Mouse (Mus musculus) cerebellum, postnatal 14 days (tissue): ENCODE data around the gene Lcor.

Experiments used
- DNase-seq, 2 experiments: peaks; one replicate each; pipeline ENCODE4 v3.0.0; 2021; ENCODE audit warnings: mixed read lengths in 2 of 2

Gene Lcor

DNA sequence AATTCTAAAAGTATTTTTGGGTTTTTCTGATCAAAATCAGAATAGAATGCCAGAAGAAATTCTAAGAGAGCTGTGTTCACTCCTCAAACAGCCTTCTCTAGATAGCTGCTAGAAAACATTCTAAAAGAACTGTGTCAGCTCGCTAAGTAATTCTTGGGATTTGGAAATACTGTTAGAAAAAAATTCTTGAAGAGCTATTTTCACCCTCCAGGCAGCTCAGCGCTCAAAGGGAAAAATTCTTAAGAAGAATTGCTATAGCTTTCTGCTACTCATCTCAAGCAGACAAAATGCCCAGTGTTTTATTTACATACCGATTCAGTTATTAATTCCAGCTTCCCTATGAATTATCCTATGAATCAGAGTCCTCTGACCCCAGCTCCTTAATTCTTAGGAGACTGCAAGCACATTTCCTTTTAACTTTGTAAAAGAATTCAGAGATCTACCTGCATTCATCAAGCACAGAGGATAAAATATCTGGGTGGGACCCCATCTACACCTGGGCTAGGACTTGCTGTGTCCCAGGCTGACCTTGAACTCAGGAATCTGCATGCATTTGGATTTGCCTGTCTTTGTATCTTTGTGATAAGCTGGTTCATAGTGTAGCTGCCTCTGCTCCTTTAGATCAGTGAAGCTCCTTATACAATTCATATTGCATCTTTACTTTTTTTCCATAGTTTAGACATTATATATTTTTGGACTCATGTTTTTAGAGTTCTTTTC, 5.7 kb upstream of the Lcor start:
- no peak for DNase-seq

DNA sequence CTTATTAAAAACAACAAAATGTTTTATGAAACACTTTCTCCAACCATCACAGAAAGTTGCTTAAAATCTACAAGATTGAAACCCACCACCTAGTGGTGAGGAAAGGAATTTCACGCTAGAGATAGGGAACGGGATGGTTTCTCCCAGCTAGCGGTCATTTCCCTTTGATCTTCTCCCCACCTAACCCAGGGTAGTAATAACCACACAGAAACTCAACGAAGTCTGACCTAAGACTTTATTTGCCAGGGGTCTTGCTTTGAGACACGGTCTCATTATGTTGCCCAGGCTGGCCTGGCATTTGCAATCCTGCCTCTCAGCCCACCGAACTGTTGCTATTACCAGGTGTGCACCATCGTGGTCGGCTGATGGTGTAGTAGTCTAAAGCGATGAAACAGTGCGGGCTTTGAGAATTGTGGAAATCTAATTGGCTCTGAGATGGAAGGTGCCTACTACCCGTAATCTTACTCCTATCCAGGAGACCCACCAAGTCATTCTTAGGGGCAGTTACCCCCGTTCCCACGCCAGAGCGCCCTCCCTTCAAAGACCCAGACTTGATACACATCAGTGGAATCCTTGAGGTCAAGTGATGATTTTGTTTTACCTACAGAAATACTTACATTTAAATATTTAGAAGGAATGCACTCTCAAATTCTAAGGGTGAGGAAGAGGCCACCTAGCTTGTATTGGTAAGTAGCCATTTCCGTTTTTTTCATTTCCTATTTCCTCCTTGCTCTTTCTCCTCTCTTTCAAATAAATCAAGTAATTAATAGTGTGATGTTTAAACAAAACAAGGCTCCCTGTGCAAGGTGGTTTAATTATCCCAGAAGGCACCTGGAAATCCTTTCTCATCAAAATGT, 1.2 kb upstream of the Lcor start:
- DNase-seq, result peak; percentile 64 to 71

DNA sequence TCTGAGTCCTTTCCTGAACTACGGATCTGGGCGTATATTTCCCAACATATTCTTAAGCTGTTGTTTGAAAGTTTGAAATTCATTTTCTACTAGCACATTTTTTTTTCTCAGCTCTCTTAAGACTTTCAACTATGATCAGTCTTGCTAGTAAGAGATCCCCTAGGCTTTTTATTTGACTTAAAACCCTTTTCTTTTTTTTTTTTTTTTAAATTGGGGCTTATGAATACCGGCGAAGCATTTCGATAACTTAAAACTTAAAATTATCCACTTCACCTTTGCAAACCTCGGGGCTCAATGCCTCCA, 599 bp upstream of the Lcor start:
- no peak for DNase-seq

DNA sequence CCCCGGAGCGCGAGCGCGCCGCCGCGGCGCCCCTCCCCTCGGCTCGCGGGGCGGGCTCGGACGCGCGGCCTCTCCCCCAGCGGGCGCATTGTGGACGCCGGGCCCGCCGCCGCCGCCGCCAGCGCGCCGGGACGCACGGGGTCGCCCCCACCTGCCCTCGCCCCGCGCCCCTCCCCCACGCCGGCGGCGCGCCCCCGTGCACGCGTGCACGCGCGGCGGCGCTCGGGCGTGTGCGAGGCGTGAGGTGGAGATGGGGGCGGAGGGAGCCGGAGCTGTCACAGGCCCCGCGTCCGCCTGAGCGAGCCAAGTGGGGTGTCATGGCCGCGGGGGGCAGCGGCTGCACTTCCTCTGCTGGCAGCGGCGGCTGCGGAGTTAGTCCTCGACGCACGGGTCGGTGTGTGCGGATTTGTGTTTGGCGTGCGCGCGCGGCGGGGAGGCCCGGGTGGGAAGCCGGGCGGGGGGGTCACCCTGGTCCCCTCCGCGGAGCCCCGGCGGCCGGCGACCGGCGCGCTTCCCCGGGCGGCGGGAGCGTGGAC, 540 bp downstream of the Lcor start:
- DNase-seq, result peak; percentile 84

DNA sequence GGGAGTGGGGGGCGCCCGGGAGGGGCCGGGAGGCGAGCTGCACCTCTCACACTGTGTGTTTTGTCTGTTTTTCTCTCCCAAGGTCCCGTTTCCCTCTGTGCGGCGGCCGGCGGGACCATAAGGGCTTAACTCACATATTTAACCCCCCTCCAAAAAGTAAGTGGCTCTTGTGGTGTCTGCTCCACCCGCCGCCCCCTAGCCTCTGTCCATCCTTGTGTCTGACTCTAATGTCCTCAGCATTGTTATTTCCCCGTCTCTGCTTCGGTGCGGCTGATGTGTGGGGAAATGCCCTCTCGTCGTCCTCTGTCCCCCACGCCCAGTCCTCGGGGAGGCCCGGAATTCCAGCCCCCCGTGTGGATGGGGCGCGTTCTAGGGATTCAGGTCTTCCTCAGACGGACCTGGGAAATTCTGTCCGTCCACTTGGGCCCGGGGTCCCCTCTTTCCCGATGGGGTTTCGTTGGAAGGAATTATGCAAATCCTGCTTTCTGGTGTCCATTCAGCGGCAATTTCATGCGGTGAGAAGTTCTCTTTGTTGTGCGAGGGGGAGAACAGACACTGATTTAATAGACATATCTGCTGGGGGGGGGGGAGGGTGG, 1.1 kb downstream of the Lcor start:
- DNase-seq, result no peak

DNA sequence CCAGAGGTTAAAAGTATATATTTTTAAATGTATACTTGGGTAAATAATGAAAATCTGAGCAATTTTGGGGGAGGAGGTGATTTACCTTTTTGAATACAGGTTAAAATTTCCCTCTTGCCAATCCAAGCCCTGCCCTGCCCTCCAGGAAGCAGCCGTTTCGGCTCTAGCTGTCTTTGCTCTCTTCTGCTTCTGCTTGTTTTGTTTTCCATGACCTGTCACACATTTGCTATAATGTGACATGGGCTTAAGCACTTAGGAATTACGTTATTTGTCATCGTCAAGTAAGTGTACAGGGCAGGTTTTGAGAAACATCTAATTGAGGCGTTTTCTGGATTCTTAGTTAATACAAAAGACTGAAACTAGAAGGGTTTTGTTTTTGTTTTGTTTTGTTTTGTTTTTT, 1.9 kb downstream of the Lcor start:
- peak in 1 of 2 experiments; percentile 13 for DNase-seq

DNA sequence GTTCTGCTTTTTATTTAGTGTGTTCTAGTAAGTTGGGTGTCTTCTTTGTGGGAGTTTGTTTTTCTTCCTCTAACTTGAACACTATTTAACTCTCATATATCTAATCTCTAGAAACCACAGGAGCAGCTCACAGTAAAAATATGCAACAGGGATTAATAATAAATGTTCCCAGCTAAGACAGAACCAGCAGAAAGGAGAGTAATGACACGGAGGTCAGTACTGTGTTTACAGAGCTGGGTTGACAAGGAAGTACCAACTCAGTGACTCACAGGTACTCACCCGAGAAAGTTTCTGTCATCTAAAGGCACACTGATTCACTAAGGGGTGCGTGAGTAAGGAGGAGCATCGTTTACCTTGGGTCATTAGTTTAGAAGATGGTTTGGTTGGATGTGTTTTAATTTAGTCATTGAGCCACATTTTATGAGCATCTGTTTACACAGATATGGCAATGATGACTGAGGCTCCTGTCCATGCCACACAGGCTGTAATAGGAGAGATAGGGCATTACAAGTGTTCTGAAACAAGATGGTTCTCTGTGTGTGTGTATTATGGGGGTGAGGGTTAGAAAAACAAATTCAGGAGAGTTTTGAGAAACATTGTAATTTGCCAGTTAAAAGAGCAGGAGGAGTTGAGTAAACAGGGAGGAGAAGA, 13.1 kb downstream of the Lcor start:
- no peak for DNase-seq

DNA sequence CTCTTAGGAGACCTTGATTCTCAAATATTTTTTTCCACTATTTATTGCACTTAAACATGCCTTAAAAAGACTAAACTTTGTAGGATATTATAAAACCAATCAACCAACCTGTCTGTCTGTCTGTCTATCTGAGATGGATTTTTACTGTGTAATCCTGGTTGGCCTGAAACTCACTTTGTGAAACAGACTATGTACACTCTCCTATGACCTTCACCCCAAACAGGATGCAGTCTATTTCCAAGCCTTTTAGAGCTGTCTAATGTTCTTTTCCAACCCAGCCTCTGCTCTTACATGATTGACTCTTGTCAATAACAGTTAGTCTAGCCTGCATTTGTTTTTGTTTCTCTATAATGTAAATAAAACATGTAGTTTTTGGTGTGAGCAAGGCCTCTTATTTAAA, 13.6 kb downstream of the Lcor start:
- no peak for DNase-seq

DNA sequence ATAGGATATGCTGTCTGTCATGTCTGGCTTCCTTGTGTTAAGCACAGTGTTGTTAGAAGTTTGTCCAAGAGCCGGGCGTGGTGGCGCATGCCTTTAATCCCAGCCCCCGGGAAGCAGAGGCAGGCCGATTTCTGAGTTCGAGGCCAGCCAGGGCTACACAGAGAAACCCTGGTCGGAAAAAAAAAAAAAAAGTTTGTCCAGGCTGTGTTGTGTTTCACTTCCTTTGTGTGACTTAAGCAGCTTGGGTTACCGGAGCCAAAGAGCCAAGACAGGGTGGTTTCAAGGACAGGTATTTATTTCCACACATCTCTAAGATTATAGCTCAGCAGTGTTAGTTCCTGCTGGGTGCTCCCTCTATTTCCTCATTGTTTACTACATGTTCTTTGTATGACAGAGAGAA, 25.4 kb downstream of the Lcor start:
- DNase-seq, result no peak

DNA sequence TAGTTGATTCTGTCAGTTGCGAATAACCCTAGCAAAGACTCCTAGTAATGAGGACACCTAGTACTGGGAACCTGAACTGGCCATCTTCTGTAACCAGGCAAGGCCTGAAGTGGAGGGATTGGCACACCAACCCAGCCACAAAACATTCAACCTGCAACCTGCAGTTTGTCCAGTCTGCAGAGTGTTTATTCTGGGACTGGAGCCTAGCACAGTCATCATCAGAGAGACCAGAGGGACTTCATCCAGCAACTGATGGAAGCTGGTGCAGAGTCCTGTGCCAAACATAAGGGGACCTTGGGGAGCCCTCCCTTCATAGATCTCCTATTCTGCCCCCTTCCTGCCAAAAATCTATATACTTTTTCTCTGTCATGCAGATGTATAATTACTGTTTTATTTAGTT, 32.4 kb downstream of the Lcor start:
- DNase-seq, result peak; percentile 6 to 45

DNA sequence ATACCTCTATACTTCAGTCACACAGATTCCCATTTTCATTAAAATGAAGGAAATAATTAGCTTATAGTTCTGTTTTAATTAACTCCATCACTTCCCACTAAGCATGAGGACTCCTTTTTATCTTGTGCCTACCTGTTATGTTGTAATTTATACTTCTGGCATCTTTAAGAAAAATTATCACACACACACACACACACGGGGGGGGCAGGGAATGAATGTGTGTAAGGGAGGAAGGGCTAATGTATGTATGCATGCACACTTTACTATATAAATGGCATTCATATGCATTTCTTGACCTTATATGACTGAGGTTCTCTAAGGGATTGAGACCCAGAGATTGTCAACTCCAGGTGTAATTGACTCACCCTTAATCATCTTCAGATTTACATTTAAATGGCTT, 33.1 kb downstream of the Lcor start:
- DNase-seq, result no peak

DNA sequence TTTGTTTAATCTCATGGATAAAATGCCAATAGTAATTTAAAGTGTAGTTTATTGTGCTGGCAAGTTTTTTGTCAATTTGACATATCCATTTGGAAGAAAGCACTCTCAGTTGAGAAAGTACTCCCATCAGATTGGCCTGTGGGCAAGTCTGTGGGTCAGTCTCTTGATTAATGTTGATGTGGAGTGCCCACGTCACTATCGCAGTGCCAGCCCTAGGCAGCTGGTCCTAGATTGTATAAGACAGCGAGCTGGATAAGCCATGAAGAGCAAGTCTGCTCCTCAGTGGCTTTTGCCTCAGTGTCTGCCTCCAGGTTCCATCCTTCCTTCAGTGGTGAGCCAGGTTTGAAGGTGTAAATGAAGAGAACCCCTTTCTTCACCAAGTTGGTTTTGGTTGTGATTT, 34.6 kb downstream of the Lcor start:
- no peak for DNase-seq

DNA sequence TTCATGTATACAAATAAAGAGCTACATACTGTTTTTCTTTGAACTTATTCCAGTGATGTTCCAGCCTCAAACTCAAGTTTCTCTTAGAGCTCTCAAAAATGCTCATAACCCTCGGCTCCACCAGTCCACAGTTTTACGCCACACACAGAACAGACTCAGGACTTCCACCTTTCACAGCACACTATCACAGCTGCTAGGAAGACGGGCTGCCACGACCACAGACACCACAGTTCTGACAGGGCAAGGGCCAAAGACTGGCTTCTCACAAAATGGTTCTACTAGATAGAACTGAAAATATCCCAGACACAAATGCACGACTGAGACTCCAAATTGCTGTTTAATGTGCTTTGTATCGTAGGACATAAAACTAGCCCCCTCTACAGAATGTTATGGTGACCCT, 36.7 kb downstream of the Lcor start:
- DNase-seq, result no peak

DNA sequence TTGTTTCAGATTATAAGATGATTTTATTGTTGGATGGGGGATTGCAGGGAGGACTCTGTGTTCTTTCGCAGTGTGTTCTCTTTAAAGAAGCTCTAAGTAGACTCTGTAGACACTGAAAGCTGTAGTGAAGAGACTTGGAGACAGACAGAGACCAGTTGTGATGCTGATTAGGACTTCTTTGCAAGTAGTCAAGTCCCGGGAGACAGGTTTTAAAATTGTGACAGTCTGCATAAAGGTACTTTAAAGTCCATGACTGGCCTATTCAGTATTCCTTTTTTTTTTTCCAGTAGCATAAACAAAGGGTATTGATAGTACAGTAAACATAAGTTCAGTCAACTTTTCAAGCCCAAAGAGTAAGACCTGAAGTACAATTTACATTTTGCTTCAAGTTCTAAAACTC, 39.8 kb downstream of the Lcor start:
- DNase-seq, result no peak

DNA sequence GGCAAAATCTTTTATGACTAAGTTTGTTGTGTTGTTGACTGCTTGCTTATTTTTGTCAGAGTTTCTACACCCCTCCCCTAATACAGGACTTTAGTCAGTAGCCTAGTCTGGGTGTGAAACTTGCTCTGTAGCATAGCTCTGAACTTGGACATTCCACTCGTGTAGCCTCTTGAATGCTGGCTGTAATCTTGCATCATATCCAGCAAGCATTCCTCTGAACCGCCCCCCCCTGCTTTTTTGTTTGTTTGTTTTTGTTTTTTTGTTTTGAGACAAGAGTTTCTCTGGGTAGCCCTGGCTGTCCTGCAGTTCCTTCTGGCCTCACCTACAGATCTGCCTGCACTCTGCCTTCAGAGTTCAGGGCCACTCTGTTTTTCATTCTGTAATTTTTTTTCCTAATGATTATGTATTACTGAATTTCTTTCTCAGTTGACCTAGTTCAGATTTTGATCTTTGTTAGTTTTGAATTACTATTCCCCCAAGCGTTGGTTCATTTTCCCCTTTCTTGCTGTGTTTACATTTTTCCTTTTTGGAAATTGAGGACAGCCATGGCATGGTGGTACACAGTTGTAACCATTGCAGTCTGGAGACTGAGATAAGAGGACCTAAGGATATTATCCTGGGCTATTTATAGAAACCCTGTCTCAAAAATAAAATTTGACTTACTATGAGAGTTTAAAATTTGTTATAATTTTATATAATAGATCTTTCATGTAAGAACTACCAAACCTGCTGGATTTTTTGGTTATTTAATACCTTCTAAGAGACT, 41.5 kb downstream of the Lcor start:
- no peak for DNase-seq

DNA sequence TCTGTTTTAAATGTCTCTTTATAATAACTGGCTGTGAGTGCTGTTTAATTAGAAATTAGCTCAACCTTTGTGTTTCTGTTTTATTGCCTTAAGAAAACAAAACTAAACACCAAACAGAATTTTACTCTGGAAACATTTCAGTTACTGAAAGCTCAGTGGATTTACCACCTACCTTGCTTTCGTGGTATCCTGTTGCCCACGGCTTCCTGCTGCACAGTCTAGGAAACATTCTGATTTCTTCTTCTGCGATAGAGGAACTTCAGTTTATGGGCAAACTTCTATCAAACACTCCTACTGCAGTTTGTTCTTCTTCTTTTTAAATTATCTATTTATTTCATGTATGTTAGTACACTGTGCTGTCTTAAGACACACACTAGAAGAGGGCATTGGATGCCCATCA, 46.7 kb downstream of the Lcor start:
- no peak for DNase-seq

DNA sequence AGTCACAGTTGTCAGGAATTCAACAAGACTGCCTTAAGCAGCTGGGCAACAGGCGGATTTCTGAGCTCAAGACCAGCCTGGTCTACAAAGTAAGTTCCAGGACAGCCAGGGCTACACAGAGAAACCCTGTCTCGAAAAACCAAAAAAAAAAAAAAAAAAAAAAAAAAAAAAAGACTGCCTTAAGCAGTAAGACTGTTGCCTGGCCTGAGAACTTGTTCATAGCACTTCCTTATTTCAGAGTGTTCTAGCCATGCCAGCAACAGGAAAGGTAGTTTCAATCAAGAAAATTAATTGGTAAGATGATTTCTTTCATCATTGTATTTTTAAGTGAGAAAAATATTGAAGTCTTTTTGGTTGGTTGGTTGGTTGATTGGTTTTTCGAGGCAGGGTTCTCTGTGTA, 51.6 kb downstream of the Lcor start:
- no peak for DNase-seq

DNA sequence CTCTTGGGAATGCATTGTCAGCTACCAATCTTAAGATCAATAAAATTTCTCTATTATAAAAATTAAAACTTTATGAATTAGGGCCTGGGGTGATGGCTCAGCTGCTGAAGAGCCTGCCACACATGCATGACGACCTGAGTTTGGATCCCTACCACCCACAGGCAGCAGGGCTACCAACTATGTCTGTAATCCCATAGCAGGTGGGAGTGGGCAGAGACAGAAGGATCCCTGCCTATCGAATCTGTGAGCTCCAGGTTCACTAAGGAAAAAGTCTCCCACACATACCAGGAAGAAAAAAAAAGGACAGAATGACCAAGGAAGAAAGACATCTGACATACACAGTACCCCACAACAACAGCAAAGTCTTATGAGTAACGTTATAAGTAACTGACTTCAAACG, 74.5 kb downstream of the Lcor start:
- DNase-seq, result no peak

DNA sequence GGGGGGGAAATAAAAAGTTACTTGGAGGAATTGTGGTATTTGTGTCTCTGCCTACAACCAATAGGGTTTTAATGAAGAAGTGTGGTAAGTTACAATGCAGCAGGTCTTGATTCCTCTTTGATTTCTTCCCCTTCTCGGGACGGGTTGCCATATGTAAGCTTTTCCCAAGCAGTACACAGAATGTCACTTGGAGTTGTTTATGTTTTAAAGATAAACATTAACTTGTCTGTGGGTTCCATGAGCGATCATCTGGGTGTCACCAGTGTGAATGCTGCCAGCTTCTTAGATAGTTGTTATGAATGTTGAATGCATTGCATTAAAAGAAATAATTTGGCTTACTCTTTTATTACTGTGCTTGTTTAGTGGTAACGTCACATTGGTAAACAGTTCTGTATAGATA, 75.1 kb downstream of the Lcor start:
- no peak for DNase-seq

DNA sequence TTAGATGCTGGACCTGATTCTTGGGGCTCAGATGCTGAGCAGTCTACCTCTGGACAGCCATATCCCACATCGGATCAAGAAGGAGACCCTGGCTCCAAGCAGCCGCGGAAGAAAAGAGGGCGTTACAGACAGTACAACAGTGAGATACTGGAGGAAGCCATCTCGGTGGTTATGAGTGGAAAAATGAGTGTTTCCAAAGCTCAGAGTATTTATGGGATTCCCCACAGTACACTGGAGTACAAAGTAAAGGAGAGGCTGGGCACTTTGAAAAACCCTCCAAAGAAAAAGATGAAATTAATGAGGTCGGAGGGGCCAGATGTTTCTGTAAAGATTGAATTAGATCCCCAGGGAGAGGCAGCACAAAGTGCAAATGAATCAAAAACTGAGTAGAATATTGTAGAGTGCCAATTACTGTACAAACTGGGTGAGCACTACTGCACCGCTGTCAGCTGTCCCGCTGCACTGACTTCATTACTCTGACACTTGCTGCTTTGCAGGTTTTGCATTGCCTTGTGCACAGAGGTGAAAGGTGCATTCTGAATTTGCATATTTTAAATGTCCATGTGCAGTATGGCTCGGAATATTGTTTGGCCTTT, 76.6 kb downstream of the Lcor start:
- no peak for DNase-seq

DNA sequence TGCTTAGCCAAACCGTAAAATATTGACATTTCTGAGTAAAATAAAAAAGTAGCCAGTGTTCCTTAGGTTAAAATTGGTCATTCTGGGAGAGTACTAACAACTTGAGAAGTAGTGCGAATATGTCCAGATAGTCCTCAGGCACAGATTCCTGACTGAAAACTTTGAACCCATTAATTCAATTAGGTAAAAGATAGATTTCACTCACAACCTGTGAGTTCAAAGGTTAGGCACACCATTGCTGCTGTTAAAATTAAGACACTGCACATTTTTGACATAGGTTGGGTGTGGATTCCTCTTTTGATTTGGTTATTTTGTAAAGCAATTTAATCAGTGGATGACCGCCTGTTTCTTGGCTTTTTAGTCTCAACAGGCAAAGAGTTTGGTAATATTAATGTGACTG, 78.4 kb downstream of the Lcor start:
- no peak for DNase-seq

DNA sequence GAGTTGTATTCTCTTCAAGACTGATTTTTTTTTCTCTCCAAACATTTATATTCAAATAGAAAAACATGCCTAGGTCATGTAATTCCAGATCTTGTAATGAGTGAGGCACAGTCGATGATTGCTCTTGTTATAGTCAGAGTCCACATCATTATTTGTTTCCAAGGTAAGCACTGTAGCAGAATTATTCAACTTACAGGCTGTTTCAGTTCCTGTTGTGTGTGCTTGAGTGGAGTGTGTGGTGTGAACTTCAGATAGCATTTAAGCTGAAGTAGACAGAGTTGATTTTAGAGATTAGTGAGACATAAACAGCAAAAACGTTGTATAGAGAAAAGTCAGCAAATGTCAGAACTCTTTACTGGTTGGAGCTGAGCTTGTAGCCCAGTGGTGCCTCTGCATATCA, 86.4 kb downstream of the Lcor start:
- DNase-seq, result no peak
